Mouse (Mus musculus): Measurements from ENCODE around the gene Ankrd65. TPM values are rescaled to one million over a fixed set of nuclear protein-coding genes. Genes with fewer than 3 reads are reported as not detected.

Ankrd65 gene
- not detected in 2 replicates for polyA plus RNA-seq (2012; rRNA removed)

GRCm38 (mm10) chr4:155790021-155790489, at the start of gene Ankrd65:
Gene Ankrd65 (plus strand): TSS chr4:155790439.

GRCm38 (mm10) chr4:155760613-155761355, 29.5 kb upstream of the Ankrd65 start, which contains the start of gene Atad3a:
Gene Atad3a (minus strand): TSS chr4:155761093.

GRCm38 (mm10) chr4:155774280-155774754, 15.9 kb upstream of the Ankrd65 start, which contains the start of gene Vwa1:
Gene Vwa1 (minus strand): TSS chr4:155774698.

GRCm38 (mm10) chr4:155785819-155786218, 4.4 kb upstream of the Ankrd65 start, which contains the start of gene Tmem88b:
Gene Tmem88b (minus strand): TSS chr4:155785874.

GRCm38 (mm10) chr4:155802741-155803339, 12.6 kb downstream of the Ankrd65 start, which contains the start of gene Mrpl20:
Gene Mrpl20 (plus strand): TSS chr4:155802878.

GRCm38 (mm10) chr4:155811929-155812664, 21.9 kb downstream of the Ankrd65 start, which contains the start of gene Ccnl2:
Gene Ccnl2 (plus strand): TSS chr4:155812489.

GRCm38 (mm10) chr4:155831205-155831766, 41.0 kb downstream of the Ankrd65 start, which contains the start of gene Aurkaip1:
Gene Aurkaip1 (plus strand): TSS chr4:155831272.

GRCm38 (mm10) chr4:155839483-155839910, 49.3 kb downstream of the Ankrd65 start, which contains the start of gene Mxra8:
Gene Mxra8 (plus strand): TSS chr4:155839680.

GRCm38 (mm10) chr4:155846871-155847578, 56.8 kb downstream of the Ankrd65 start, which contains the start of gene Dvl1:
Gene Dvl1 (plus strand): TSS chr4:155847402.

Other genes with a start within 250 kb of the Ankrd65 start
- 64.9 and 76.5 TPM in 2 replicates for gene Nadk, start 228.1 kb upstream of the Ankrd65 start, polyA plus RNA-seq (2012; rRNA removed)
- 13.2 and 19.4 TPM in 2 replicates for gene Slc35e2, start 189.0 kb upstream of the Ankrd65 start, polyA plus RNA-seq (2012; rRNA removed)
- 71.0 and 114 TPM in 2 replicates for gene Cdk11b, start 165.6 kb upstream of the Ankrd65 start, polyA plus RNA-seq (2012; rRNA removed)
- gene Gm10563, start 145.0 kb upstream of the Ankrd65 start, polyA plus RNA-seq (2012; rRNA removed), result not detected in 2 replicates
- gene Mmp23, start 137.1 kb upstream of the Ankrd65 start, polyA plus RNA-seq (2012; rRNA removed), result 7.0 and 14.2 TPM in 2 replicates
- gene Mib2, start 121.2 kb upstream of the Ankrd65 start, polyA plus RNA-seq (2012; rRNA removed), result 42.1 and 53.8 TPM in 2 replicates
- 8.0 and 11.4 TPM in 2 replicates for gene Fndc10, start 96.1 kb upstream of the Ankrd65 start, polyA plus RNA-seq (2012; rRNA removed)
- 96.3 and 117 TPM in 2 replicates for gene Ssu72, start 85.6 kb upstream of the Ankrd65 start, polyA plus RNA-seq (2012; rRNA removed)
- 3.4 and 3.6 TPM in 2 replicates for gene Tmem240, start 55.6 kb upstream of the Ankrd65 start, polyA plus RNA-seq (2012; rRNA removed)
- 89.8 and 102 TPM in 2 replicates for gene Atad3a, start 29.3 kb upstream of the Ankrd65 start, polyA plus RNA-seq (2012; rRNA removed)
- 6.9 and 7.5 TPM in 2 replicates for gene Vwa1, start 15.7 kb upstream of the Ankrd65 start, polyA plus RNA-seq (2012; rRNA removed)
- 0.50 and 0.83 TPM in 2 replicates for gene Tmem88b, start 4.6 kb upstream of the Ankrd65 start, polyA plus RNA-seq (2012; rRNA removed)
- gene Mrpl20, start 12.4 kb downstream of the Ankrd65 start, polyA plus RNA-seq (2012; rRNA removed), result 69.9 and 120 TPM in 2 replicates
- 225 and 230 TPM in 2 replicates for gene Ccnl2, start 22.1 kb downstream of the Ankrd65 start, polyA plus RNA-seq (2012; rRNA removed)
- gene Aurkaip1, start 40.8 kb downstream of the Ankrd65 start, polyA plus RNA-seq (2012; rRNA removed), result 126 and 135 TPM in 2 replicates
- 53.6 and 63.9 TPM in 2 replicates for gene Mxra8, start 49.2 kb downstream of the Ankrd65 start, polyA plus RNA-seq (2012; rRNA removed)
- 61.8 and 67.7 TPM in 2 replicates for gene Dvl1, start 57.0 kb downstream of the Ankrd65 start, polyA plus RNA-seq (2012; rRNA removed)
- gene Tas1r3, start 72.9 kb downstream of the Ankrd65 start, polyA plus RNA-seq (2012; rRNA removed), result 0.34 and 0.48 TPM in 2 replicates
- gene Cptp, start 79.0 kb downstream of the Ankrd65 start, polyA plus RNA-seq (2012; rRNA removed), result 8.5 and 16.8 TPM in 2 replicates
- gene Ints11, start 79.1 kb downstream of the Ankrd65 start, polyA plus RNA-seq (2012; rRNA removed), result 60.0 and 67.2 TPM in 2 replicates
- 58.7 and 62.5 TPM in 2 replicates for gene Pusl1, start 101.3 kb downstream of the Ankrd65 start, polyA plus RNA-seq (2012; rRNA removed)
- gene Acap3, start 101.4 kb downstream of the Ankrd65 start, polyA plus RNA-seq (2012; rRNA removed), result 44.4 and 50.6 TPM in 2 replicates
- gene Ube2j2, start 153.4 kb downstream of the Ankrd65 start, polyA plus RNA-seq (2012; rRNA removed), result 112 and 120 TPM in 2 replicates
- 14.8 and 17.7 TPM in 2 replicates for gene C1qtnf12, start 171.9 kb downstream of the Ankrd65 start, polyA plus RNA-seq (2012; rRNA removed)
- 8.5 and 10.3 TPM in 2 replicates for gene B3galt6, start 202.2 kb downstream of the Ankrd65 start, polyA plus RNA-seq (2012; rRNA removed)
- 76.6 and 90.7 TPM in 2 replicates for gene Sdf4, start 202.4 kb downstream of the Ankrd65 start, polyA plus RNA-seq (2012; rRNA removed)
- gene Tnfrsf4, start 223.4 kb downstream of the Ankrd65 start, polyA plus RNA-seq (2012; rRNA removed), result 4.2 and 4.4 TPM in 2 replicates
- 0.06 and 0.16 TPM in 2 replicates for gene Tnfrsf18, start 235.7 kb downstream of the Ankrd65 start, polyA plus RNA-seq (2012; rRNA removed)